Mouse (Mus musculus): ENCODE measurements around the gene Acsm5.

The Acsm5 gene

DNA sequence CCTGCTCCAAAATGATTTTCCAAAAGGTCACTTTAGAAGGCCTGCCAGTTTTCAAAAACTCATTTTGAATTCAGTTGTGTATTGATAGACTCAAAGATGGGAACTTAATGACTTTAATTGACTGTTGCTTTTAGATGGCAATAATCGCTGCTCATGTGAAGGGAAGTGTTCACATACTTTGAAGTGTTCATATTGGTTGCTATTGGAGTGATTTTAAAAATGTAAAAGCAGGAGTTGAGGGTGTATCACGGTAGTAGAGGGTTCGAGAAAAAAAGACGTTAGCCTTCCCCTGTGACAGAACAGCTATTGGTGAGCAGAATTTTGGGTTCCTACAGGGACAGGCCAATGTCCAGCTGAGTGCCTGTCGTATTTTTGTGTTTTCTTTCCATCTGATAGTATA lies at the start of gene Acsm5:
Gene Acsm5, plus strand, starts transcription at position 301 of the 400 bp plus-strand sequence.
- in situ Hi-C loops (cut with MboI, MseI) = loop anchor here (25.0 kb wide), 1 partner anchor 757 kb away; no protein-coding TSS in a partner anchor

DNA sequence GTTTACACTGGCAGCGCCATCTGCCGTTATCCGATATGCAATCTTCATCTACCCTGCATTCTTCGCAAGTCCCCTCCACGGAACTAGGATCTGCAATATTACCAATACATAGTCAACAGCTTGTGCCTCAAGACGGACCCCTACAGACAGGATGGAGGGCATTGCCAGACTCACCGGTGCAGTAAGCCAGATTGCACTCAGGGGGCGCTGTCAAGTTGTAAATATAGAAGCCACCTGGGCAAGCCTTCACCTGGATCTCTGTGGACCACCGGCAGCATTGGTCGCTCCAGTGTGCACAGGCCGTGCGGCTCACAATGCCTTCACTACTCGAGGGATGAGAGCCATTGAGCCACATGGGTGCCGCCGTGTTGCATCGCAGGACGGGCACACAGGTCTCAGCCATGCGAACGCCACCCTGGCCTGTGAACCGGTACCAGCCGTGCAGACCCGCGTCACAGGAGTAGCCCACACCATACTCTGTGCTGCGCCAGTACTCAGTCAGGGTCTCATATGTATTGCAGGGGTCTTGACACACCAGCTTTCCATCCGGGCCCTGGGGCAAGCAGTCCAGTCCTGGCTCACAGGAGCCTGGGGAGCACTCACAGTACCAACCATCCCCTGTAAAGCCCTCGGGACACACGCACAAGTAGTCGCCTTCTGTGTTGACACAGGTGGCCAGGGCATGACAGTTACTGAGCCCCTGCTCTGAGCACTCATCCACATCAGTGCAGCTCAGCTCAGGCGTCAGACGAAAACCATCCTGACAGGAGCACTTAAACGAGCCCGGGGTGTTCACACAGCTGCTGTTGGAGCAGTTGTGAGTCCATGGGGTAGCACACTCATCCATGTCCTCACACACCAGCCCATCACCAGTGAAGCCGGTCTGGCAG lies 42.5 kb upstream of the Acsm5 start:
- in situ Hi-C loops (cut with MboI, MseI) = no loop called here

DNA sequence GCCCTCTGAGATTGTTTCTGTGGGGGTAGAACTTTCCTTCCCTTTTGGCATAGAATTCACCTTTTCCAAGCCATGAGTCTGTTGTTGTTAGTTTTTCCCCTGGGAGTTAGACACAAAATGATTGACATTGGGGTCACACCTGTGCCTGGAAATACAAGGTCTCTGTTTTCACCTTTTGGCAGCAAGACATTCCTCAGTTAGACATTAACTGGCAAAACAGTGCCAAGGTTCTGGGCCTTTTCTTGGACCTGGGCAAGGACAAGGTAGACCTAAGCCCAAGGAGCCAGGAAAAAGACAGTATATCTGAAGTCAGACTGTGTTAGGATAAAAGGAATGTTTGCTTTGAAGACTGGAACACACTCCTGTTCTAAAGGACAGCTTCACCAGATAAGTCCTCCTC lies 40.0 kb upstream of the Acsm5 start, which contains the start of gene Umod:
Gene Umod, minus strand, starts transcription at position 27 of the 400 bp plus-strand sequence.
- in situ Hi-C loops (cut with MboI, MseI) = no loop called here

DNA sequence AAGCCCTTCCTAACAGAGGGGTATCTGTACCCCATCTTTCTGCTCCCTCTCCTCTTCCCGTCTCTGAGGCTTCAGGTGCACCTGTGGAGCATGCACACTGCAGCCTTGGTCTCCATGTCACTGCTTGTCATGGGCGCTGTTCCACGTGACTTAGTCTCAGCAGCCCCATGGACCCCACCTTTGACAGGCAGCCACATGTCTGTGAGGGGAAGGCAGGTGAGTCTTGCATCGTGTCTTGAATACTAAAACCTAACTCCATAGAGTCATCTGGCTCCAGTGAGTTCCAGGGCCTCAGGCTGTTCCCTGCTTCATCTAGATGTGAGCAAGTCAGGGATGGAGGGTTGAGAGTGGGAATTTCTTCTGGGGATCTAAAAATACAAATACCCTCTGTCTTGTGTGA lies 35.1 kb upstream of the Acsm5 start:
- in situ Hi-C loops (cut with MboI, MseI) = no loop called here

DNA sequence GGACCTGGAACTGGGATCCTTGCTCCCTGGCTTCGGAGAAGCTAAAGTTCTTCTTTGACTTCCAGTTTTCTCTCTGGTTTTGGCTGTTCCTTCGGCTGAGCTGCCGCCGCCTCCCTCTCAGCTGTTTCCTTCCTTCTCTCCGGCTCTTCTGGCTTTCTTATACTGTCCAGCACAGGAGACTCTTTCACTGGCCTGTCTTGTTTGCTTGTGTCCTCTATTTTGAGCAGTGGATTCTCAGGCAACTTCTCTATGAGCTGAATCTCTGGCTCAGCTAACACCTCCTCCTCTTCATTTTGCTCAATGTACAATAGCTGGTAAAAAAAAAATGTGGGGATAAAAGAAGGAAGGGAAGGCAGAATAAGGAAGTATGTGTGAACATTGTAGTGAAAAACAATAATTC lies 32.6 kb upstream of the Acsm5 start:
- in situ Hi-C loops (cut with MboI, MseI) = no loop called here

DNA sequence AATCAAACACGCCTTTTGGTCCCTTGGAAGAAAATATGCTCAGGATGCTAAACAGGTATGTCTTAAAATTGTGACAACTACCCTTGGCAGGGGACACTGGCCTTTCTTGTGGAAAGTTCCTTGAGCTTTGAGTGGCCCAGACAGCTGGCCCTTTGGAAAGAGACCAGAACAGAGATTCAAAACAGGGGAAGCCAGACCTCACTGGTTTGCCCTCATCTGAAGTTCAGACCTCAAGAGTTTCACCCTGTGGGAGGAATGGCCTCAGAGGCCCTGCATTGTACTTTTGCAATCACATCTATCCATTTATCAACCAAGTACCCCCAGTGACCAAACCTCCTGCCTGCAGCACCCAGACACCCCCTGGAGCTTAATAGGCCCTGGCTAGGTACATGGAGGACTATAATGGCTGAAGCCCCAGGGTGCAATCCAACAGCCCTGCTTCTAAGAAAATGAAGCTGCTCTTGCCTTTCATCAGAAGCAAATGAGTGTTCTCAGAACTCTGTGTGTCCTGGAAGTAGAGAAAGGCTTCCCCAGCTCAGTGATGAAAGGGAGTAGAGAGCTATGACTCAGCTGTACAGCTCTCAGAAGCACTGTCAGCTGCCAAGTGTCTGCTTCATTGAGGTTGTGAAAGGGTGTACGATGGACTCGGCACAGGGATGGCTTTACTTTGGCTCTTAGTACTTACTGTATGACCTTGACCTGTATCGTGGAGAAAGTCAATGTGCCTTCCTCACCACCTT lies 29.1 kb upstream of the Acsm5 start:
- in situ Hi-C loops (cut with MboI, MseI) = no loop called here

DNA sequence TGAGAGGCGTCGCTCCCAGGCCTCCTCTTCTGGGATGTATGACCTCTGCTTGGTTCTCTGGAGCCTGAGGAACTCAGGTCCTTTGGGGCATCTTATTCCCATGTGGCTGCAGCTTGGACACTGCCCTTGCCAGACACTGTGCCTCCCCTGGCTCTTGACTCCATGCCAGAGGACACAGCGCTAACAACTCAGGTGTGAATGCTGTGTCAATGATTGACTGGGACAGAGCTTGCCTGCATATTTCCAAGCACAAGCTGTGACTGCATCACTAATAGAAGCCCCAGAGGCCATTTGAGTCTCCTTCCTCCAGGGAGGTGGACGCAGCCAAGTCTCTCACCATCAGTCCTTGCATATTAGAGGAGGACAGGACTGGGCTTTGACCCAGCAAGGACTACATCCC lies 8.1 kb upstream of the Acsm5 start:
- in situ Hi-C loops (cut with MboI, MseI) = loop anchor here (5.0 to 25.0 kb wide), 2 partner anchors 489 to 749 kb away; no protein-coding TSS in a partner anchor

DNA sequence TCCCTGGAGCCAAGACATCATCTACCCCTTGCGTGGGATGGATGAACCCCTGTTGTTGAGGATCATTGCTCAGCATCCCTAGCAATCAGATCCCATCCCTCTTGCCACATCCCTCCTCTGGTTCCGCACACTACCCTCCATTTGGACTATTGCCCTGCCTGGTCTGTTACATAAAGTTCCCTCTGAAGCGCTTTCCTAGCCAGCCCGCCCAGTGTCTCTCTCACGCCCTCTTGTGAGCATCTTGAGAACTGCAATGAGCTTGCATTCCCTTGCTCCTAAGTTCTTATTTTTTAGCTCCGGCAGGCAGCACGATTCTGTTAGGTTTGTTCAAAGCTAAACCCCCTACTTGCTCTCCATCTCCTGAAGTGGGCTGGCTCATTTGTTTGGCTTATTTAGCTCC lies 6.2 kb upstream of the Acsm5 start:
- in situ Hi-C loops (cut with MboI, MseI) = loop anchor here (5.0 to 25.0 kb wide), 2 partner anchors 491 to 751 kb away; no protein-coding TSS in a partner anchor

DNA sequence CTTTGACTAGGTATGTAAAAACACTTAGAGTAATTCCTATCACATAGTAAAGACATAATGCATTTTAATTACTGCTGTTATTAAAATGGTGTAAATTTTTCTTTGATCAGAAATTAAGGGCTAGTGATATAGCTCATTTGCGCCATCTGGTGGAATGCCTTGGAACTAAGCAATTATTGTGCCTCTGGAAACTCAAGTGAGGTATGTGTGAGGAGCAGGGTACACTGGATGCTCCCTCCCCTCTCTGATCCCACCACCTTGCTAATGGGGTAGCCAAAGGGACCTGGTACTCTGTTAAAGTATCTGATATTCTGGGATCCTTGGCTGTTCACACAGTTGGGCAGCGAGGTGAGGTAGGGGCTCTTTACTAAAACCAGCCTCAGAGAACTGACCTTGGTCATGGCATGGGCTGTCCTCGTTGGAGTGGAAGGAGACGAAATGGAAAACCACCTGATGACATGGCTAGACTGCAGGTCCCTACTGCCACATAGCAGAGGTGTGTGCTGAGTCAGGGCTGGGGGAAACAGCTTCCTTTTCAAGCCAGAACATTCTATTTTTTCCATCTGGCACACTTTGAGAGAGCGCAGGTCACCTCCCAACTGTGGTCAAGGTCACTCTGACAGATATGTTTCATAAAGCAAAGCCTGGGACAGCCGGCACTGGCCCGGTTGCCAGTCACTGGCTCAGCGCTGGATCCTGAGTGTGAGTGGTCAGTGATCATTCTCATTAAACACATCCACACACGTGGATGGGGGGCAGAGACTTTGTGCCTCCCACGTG lies 3.6 kb upstream of the Acsm5 start:
- in situ Hi-C loops (cut with MboI, MseI) = loop anchor here (25.0 kb wide), 1 partner anchor 753 kb away; no protein-coding TSS in a partner anchor

DNA sequence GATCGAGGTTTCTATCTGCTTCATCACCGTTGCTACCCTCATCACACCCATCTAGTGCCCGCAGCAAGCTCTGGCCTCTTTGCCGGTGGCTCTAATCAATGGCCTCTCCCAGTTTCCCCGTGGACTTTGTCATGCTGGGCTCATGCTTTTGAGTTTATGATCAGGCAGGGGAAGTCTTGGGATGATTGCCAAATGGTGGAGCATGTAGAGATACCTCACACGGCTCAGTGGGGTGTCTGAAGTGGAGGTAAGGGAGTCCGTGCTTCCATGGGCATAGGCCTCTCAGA lies 3.0 kb upstream of the Acsm5 start:
- in situ Hi-C loops (cut with MboI, MseI) = loop anchor here (25.0 kb wide), 1 partner anchor 754 kb away; no protein-coding TSS in a partner anchor

DNA sequence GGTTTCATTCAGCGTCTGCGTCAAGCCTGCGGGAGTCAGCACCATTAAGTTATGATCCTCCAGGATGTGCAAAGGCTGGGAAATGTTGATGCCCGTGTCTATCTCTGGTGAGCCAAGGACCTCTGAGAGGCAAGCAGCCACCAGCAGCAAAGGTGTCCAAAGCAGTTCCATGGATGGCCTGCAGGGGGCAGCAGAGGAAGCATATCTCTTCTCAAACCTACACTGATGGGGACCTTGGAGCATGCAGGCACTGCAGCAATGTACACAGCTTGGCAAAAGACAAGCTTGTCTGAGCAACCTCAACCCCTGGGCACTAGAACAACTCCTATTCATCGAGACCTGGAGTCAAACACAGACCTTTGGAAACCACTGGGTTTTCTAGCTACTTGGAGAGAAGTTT lies 391 bp downstream of the Acsm5 start:
- in situ Hi-C loops (cut with MboI, MseI) = loop anchor here (25.0 kb wide), 1 partner anchor 757 kb away; no protein-coding TSS in a partner anchor

DNA sequence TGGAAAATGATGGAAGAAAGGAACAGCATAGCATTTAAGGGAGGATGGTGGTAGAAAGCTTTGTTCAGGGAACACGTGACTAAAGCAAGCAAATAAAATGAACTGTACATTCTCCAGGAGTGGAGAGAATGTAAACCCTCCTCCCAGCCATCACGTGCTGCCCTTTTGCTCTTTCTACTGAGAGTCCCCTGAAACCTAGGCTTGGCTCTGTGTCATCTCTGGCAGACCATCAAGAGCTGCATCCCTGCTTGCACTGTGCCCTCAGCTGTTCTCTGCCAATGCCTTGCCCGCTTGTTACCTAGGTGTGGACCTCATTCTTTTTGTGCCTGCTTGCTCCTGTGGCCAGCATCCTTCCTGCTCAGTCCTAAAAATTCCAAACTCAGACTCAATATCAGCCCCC lies 2.6 kb downstream of the Acsm5 start:
- in situ Hi-C loops (cut with MboI, MseI) = loop anchor here (25.0 kb wide), 1 partner anchor 760 kb away; no protein-coding TSS in a partner anchor

DNA sequence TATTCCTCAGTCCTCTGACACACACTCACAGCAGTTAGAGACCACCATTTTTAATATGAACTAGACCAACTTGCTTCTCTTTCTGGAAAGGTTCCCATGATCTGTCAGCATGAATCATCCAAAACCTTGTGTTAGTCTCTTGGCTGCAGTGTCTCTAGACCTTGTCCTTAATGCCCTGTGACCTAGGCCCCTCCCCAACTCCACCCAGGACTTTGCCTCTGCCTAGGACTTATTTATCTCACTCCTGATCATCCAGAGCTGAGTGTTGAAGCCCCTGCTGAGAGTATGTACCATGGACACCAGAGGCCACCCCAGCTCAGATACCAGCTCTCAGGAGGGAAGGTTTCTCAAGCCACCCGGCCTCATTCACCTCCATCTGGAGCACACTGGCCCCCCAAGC lies 3.1 kb downstream of the Acsm5 start:
- in situ Hi-C loops (cut with MboI, MseI) = loop anchor here (25.0 kb wide), 1 partner anchor 760 kb away; no protein-coding TSS in a partner anchor

DNA sequence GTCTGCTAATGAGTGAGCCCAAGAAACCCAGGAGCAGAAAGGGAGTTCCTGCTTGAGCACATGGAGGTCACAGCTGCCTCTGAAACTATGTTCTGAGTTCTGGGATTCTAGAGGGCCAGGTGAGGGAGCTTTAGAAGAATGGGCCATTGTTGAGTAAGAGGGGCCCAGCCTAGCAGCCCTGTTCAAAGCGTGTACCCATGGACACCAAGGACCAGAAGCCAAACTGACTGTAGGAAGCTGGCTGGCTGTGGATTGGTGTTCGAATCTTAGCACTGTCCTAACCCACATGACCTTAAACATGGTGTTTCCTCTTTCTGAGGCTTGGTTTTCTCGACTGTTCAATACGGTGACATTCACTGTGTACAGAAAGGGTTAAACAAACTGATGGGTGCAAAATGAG lies 4.1 kb downstream of the Acsm5 start, which contains the start of gene Pdilt:
Gene Pdilt, minus strand, starts transcription at position 101 of the 400 bp plus-strand sequence.
- in situ Hi-C loops (cut with MboI, MseI) = loop anchor here (25.0 kb wide), 1 partner anchor 761 kb away; no protein-coding TSS in a partner anchor

DNA sequence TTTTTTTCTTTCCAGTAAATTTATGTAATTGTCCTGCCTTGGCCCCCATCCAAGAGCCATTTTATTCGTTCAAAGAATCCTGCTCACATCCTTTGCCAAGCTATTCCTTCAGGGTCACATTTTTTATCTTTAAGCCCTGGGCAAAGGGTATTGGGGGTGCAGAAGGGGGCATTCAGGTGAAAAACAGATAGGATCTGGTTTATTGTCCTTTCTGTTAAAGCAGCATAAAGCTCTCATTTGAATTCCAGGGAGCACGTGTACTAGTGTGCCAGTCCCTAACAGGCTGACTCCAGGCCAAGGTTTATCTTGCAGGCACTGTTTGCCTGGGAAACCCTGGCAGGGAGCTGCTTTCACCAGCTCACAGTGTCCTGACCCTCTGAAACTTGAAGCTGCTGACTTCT lies 6.6 kb downstream of the Acsm5 start:
- in situ Hi-C loops (cut with MboI, MseI) = no loop called here

DNA sequence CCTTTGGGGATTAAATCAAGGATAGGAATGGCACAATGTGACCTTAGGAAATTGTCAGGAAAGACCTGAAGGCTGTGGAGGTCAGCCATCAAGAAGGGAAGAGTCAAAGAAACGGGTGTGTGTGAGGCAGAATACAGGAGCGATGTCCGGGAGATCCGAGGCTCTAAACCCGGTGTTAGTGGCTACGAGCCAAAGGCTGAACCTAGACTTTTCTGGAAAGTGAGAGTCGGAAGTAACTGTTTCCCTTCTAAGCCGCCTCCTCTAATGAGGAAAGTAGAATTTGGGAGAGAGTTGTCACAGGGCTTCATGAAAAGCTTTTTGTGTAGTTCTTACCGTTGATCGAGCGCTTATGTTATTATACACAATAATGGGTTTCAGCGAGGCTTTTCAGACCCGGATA lies 7.2 kb downstream of the Acsm5 start:
- in situ Hi-C loops (cut with MboI, MseI) = no loop called here

DNA sequence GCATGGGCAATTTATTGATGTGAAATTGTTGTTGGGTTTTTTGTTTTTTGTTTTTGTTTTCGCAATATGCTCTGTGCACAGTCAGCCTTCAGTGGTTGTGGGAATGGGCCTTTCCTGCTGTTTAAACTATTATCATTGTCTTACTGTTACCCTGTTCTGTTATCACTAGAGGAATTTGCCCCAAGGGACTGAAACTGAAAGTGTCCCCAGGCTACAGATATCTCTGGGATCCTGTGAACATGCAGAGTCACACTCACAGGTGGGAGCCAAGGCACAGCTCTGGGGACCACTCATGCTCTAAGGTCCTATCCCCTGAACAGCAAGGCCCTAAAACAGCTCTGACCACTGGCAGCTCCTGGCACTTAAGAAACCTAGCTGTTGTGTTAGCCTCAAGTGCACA lies 7.9 kb downstream of the Acsm5 start:
- in situ Hi-C loops (cut with MboI, MseI) = no loop called here

DNA sequence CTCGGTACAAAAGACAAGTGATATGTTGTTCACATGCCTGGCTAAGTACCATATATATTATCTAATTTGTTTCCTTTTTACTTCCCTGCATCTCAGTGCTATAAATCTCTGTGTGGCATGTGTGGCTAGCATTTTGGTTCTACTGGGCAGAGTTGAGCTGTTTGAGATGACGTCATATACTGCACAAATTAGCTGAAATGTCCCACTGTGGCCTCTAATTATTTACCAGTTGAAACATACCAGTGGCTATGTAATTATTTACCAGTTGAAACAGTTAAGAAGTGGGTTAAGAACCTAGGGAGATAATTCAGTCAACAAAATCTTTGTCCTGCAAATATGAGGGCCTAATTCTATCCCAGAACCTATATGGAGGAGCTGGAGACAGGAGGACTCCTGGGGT lies 8.3 kb downstream of the Acsm5 start:
- in situ Hi-C loops (cut with MboI, MseI) = no loop called here

DNA sequence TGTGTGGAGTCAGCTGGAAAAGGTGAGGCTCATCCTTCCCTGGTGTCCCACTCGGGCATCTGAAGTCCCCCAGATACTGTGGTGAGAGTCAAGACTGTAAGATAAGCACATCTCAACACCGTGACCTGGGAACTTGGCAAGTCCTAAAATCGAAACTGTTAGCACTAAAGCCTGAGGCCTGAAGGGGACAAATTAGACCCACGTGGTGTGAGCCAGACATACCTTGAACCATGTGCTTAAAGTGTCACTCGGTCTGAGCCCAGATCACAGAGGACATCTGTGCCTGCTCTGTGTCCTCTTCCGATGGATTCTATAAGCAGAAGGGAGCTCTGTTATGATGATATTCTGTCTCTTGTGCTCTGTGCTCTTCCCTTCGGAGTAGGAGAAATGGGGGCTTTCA lies 9.4 kb downstream of the Acsm5 start:
- in situ Hi-C loops (cut with MboI, MseI) = no loop called here

DNA sequence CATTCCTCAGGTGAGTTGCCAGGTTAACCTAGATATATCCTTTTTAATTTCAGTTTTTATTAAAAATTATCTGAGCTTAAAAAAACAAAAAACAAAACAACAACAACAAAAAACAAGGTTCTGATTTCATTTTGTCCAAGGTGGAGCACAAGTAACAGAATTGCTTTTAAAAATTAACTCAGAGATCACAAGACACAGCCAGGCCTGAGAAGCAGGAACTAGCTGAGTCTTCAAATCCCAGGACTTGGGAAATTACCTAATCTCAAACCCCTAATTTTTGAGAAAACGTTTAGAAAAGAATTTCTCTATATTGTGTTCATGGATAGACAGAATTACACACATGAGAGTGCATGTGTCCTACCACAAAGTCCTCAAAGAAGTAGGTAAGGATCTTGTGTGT lies 13.7 kb downstream of the Acsm5 start:
- in situ Hi-C loops (cut with MboI, MseI) = no loop called here

DNA sequence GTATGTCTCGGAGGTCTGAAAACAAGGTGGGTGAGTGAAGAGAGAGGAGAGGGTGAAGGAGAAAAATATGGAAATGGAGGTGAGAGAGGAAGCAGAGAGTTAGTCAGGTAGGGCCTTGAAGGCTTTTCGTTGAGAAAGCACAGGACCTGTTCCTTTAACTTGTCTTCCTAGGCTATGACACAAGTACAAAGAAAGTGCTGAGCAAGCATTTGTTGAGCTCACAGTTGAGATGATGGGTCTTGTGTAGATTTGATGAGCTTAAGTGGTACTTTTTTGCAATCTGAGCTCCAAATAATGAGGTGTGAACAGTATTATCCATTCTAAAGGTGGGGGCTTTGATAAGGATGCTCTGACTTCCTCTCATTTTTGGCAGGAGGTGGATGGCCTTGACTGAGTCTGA lies 15.1 kb downstream of the Acsm5 start:
- in situ Hi-C loops (cut with MboI, MseI) = no loop called here

DNA sequence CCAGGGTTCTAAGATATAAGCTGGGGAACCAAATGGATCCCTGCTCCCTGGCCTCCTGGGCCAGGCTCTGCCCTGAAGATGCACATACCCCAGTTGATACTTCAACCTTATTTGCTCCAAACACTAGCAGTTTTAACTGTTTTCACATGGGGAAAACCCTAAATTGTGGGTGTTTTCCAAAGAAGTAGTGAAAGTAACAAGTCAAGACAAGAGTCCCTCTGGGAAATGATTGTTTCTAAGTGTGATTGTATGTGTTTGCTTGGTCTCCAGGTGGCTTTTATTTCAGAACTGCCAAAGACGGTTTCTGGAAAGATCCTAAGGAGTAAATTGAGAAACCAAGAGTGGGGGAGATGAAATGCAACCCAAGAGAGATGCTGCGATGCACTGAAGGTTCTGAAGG lies 23.2 kb downstream of the Acsm5 start:
- in situ Hi-C loops (cut with MboI, MseI) = no loop called here

All from T-helper 2 cell (primary cell).